Mouse (Mus musculus) C2C12 (cell line): ENCODE measurements around the gene Jazf1.

Experiments used
- CEBPB ChIP-seq: IDR thresholded peaks from one replicate; pipeline ENCODE4 v1.6.1; 2011; ENCODE audit warnings: low read depth, mild to moderate bottlenecking, control low read depth, moderate library complexity
- CTCF ChIP-seq: IDR thresholded peaks from one replicate; pipeline ENCODE4 v1.5.1; 2011; ENCODE audit not compliant: control insufficient read depth, insufficient read depth, insufficient read length
- MAX ChIP-seq: IDR thresholded peaks from one replicate; pipeline ENCODE4 v1.6.1; 2011; ENCODE audit warnings: mild to moderate bottlenecking, control low read depth
- MYOD1 ChIP-seq: IDR thresholded peaks from one replicate; pipeline ENCODE4 v1.6.1; 2011; ENCODE audit warnings: low read depth; ENCODE audit not compliant: control insufficient read depth, insufficient read length
- MYOG ChIP-seq: IDR thresholded peaks from one replicate; pipeline ENCODE4 v1.6.1; 2011; ENCODE audit not compliant: control insufficient read depth, insufficient read length; ENCODE audit errors: extremely low read depth
- USF1 ChIP-seq: IDR thresholded peaks from one replicate; pipeline ENCODE4 v1.6.1; 2011; ENCODE audit warnings: low read depth, mild to moderate bottlenecking, control low read depth, moderate library complexity

- no peak for TF ChIP-seq CTCF
- no peak for TF ChIP-seq USF1
- no peak for TF ChIP-seq MYOG
- TF ChIP-seq MYOD1, result no peak
- TF ChIP-seq CEBPB, result no peak
- no peak for TF ChIP-seq MAX
These were observed 35.5 kb downstream of the Jazf1 start for GRCm38 (mm10) chr6:53032730-53033484.
